Mouse (Mus musculus): ENCODE data around the gene Cacna1a. TPM values are rescaled to one million over a fixed set of nuclear protein-coding genes. Genes with fewer than 3 reads are reported as not detected.
"Not testable (repeated sequence)": the region's sequence is repeated elsewhere in the genome, so short reads cannot be mapped to it uniquely, and the experiment has no call there.

Cacna1a gene
- total and polyA plus RNA-seq, 2 experiments from 2014 or later = 16.5 to 70.5 TPM

GRCm38 (mm10) chr8:84663483-84664327 lies 275.5 kb downstream of the Cacna1a start:
- Histone ChIP-seq H3K4me2 (ENCODE audit: low read depth, low read length) (peak overlapping the region; percentile 67), H3K4me1 (ENCODE audit: insufficient read depth, low read length) (peaks cover 10% of the 10 kb centered on the region), H3K36me3 (ENCODE audit: insufficient read depth, low read length) (no peaks in the 10 kb centered on the region), H3K9me3 (ENCODE audit: low read length) (no peaks in the 10 kb centered on the region), H3K4me3 (ENCODE audit: low read length) (peak overlapping the region; percentile 51), H3K9ac (replicated peaks; ENCODE audit: low read length) (peak overlapping the region; percentile 62), H3K27me3 (ENCODE audit: insufficient read depth, low read length) (no peaks in the 10 kb centered on the region), H3K27ac (peak overlapping the region; percentile 85)
- 3% methylated on average over 43 of the region's 43 CpGs for WGBS
- no peak for TF ChIP-seq CTCF (IDR thresholded peaks at IDR 0.05; ENCODE audit: low read depth)
- ATAC-seq (peak; percentile 86), DNase-seq (ENCODE audit: low spot score) (peak; percentile 98)

GRCm38 (mm10) chr8:84664566-84665384 lies 276.5 kb downstream of the Cacna1a start:
- H3K36me3 ChIP-seq (ENCODE audit: insufficient read depth, low read length) = no peaks in the 10 kb centered on the region
- TF ChIP-seq CTCF (IDR thresholded peaks at IDR 0.05; ENCODE audit: low read depth) = peak; percentile 74
- H3K27ac ChIP-seq = peak overlapping the region; percentile 83
- no peaks in the 10 kb centered on the region for H3K27me3 ChIP-seq (ENCODE audit: insufficient read depth, low read length)
- WGBS = under 1% methylated on average over 29 of the region's 29 CpGs
- peak overlapping the region; percentile 51 for H3K4me3 ChIP-seq (ENCODE audit: low read length)
- H3K9me3 ChIP-seq (ENCODE audit: low read length) = no peaks in the 10 kb centered on the region
- peak overlapping the region; percentile 67 for H3K4me2 ChIP-seq (ENCODE audit: low read depth, low read length)
- ATAC-seq = peak; percentile 73
- peak overlapping the region; percentile 62 for H3K9ac ChIP-seq (replicated peaks; ENCODE audit: low read length)
- DNase-seq (ENCODE audit: low spot score) = peak; percentile 94
- H3K4me1 ChIP-seq (ENCODE audit: insufficient read depth, low read length) = peaks cover 10% of the 10 kb centered on the region

- H3K27me3 ChIP-seq (ENCODE audit: insufficient read depth, low read length) = no peaks in the 10 kb centered on the region
- H3K27ac ChIP-seq = peak overlapping the region; percentile 83
- no peak for TF ChIP-seq CTCF (IDR thresholded peaks at IDR 0.05; ENCODE audit: low read depth)
- peaks cover 10% of the 10 kb centered on the region for H3K4me1 ChIP-seq (ENCODE audit: insufficient read depth, low read length)
- H3K36me3 ChIP-seq (ENCODE audit: insufficient read depth, low read length) = no peaks in the 10 kb centered on the region
- no peaks in the 10 kb centered on the region for H3K9me3 ChIP-seq (ENCODE audit: low read length)
- 2% methylated on average over 14 of the region's 14 CpGs for WGBS
- H3K4me3 ChIP-seq (ENCODE audit: low read length) = peak overlapping the region; percentile 51
- DNase-seq (ENCODE audit: low spot score) (peak; percentile 44), ATAC-seq (no peak; the same call in 1 of the 2 replicates)
- peak overlapping the region; percentile 67 for H3K4me2 ChIP-seq (ENCODE audit: low read depth, low read length)
- peak overlapping the region; percentile 62 for H3K9ac ChIP-seq (replicated peaks; ENCODE audit: low read length)
Measured at GRCm38 (mm10) chr8:84665385-84665893, 277.2 kb downstream of the Cacna1a start.

- Histone ChIP-seq H3K36me3 (ENCODE audit: insufficient read depth, low read length) (peaks cover 5% of the 10 kb centered on the region; the same call in 1 of the 2 replicates), H3K9me3 (ENCODE audit: low read length) (no peaks in the 10 kb centered on the region), H3K9ac (replicated peaks; ENCODE audit: low read length) (no peak overlapping the region), H3K4me3 (ENCODE audit: low read length) (no peak overlapping the region), H3K27me3 (ENCODE audit: insufficient read depth, low read length) (no peaks in the 10 kb centered on the region), H3K4me1 (ENCODE audit: insufficient read depth, low read length) (peaks cover 4% of the 10 kb centered on the region), H3K27ac (no peak overlapping the region), H3K4me2 (ENCODE audit: low read depth, low read length) (no peak overlapping the region)
- ATAC-seq (no peak), DNase-seq (ENCODE audit: low spot score) (no peak)
- no peak for TF ChIP-seq CTCF (IDR thresholded peaks at IDR 0.05; ENCODE audit: low read depth)
- WGBS = 67% methylated on average over 1 of the region's 1 CpGs
Measured at GRCm38 (mm10) chr8:84668081-84668480, 279.8 kb downstream of the Cacna1a start.

GRCm38 (mm10) chr8:84668731-84669485 lies 280.7 kb downstream of the Cacna1a start:
- Histone ChIP-seq H3K4me1 (ENCODE audit: insufficient read depth, low read length) (peaks cover 4% of the 10 kb centered on the region), H3K27ac (no peak overlapping the region), H3K9me3 (ENCODE audit: low read length) (no peaks in the 10 kb centered on the region), H3K27me3 (ENCODE audit: insufficient read depth, low read length) (no peaks in the 10 kb centered on the region), H3K4me3 (ENCODE audit: low read length) (no peak overlapping the region), H3K36me3 (ENCODE audit: insufficient read depth, low read length) (peaks cover 11% of the 10 kb centered on the region), H3K9ac (replicated peaks; ENCODE audit: low read length) (no peak overlapping the region), H3K4me2 (ENCODE audit: low read depth, low read length) (no peak overlapping the region)
- DNase-seq (ENCODE audit: low spot score) (no peak), ATAC-seq (no peak)
- no peak for TF ChIP-seq CTCF (IDR thresholded peaks at IDR 0.05; ENCODE audit: low read depth)
- WGBS = 82% methylated on average over 6 of the region's 6 CpGs

GRCm38 (mm10) chr8:84670295-84671006 lies 282.2 kb downstream of the Cacna1a start:
- 0 out of 2 replicates have a peak, but pooled peaks have one; percentile 4 for ATAC-seq
- not testable (repeated sequence) for H3K9me3 ChIP-seq (ENCODE audit: low read length); H3K4me1 ChIP-seq (ENCODE audit: insufficient read depth, low read length); H3K9ac ChIP-seq (replicated peaks; ENCODE audit: low read length); DNase-seq (ENCODE audit: low spot score); H3K4me3 ChIP-seq (ENCODE audit: low read length); H3K27ac ChIP-seq; H3K4me2 ChIP-seq (ENCODE audit: low read depth, low read length); H3K27me3 ChIP-seq (ENCODE audit: insufficient read depth, low read length)
- peaks cover 26% of the 10 kb centered on the region for H3K36me3 ChIP-seq (ENCODE audit: insufficient read depth, low read length)
- 88% methylated on average over 5 of the region's 5 CpGs for WGBS

Measured in hindbrain, postnatal 0 days (tissue).